Mouse (Mus musculus) myocyte (in vitro differentiated cells): ENCODE measurements around the gene Gm9833. TPM values are rescaled to one million over a fixed set of nuclear protein-coding genes. Genes with fewer than 3 reads are reported as not detected.

ENCODE experiments used
- H3K27me3 ChIP-seq: one replicate; pipeline ENCODE4 v1.6.1; 2011; ENCODE audit not compliant: control insufficient read depth, insufficient read depth, insufficient read length
- H3K36me3 ChIP-seq: one replicate; pipeline ENCODE4 v1.6.1; 2011; ENCODE audit not compliant: control insufficient read depth, insufficient read depth
- H3K4me2 ChIP-seq: one replicate; pipeline ENCODE4 v1.6.1; 2011; ENCODE audit warnings: low read depth, control low read depth
- H3K4me3 ChIP-seq: one replicate; pipeline ENCODE4 v1.5.1; 2011; ENCODE audit warnings: mild to moderate bottlenecking, control low read depth, moderate library complexity
- H3K79me2 ChIP-seq: one replicate; pipeline ENCODE4 v1.6.1; 2011; ENCODE audit not compliant: control insufficient read depth, insufficient read depth
- H3ac ChIP-seq: one replicate; pipeline ENCODE4 v1.6.1; 2011; ENCODE audit not compliant: control insufficient read depth, insufficient read length
- CEBPB ChIP-seq: IDR thresholded peaks from 2 replicates; pipeline ENCODE4 v1.6.1; 2011; ENCODE audit warnings: mild to moderate bottlenecking, moderate library complexity; ENCODE audit not compliant: poor library complexity, insufficient read depth, severe bottlenecking
- E2F4 ChIP-seq: IDR thresholded peaks from one replicate; pipeline ENCODE4 v1.6.1; 2011; ENCODE audit warnings: mild to moderate bottlenecking, control low read depth, moderate library complexity; ENCODE audit not compliant: insufficient read depth
- MAX ChIP-seq: IDR thresholded peaks from one replicate; pipeline ENCODE4 v1.6.1; 2011; ENCODE audit warnings: low read depth, mild to moderate bottlenecking, control low read depth
- MYOD1 ChIP-seq, 3 experiments: IDR thresholded peaks; one replicate each; pipeline ENCODE4 v1.6.1; 2011; ENCODE audit warnings: control low read depth in 2 of 3, low read depth in 2 of 3, mild to moderate bottlenecking in 2 of 3, moderate library complexity in 1 of 3; ENCODE audit not compliant: insufficient read length in 2 of 3, control insufficient read depth in 1 of 3
- MYOG ChIP-seq, 3 experiments: IDR thresholded peaks; one replicate each; pipeline ENCODE4 v1.6.1; 2011; ENCODE audit warnings: control low read depth in 2 of 3, low read depth in 2 of 3, mild to moderate bottlenecking in 2 of 3; ENCODE audit not compliant: insufficient read length in 2 of 3, control insufficient read depth in 1 of 3, insufficient read depth in 1 of 3
- POLR2A ChIP-seq: IDR thresholded peaks from one replicate; pipeline ENCODE4 v1.6.1; 2011; ENCODE audit warnings: low read depth, mild to moderate bottlenecking, control low read depth, moderate library complexity; ENCODE audit not compliant: insufficient read length
- POLR2AphosphoS2 ChIP-seq: IDR thresholded peaks from one replicate; pipeline ENCODE4 v1.6.1; 2011; ENCODE audit warnings: low read depth, control low read depth; ENCODE audit not compliant: insufficient read length
- REST ChIP-seq: IDR thresholded peaks from one replicate; pipeline ENCODE4 v1.6.1; 2011; ENCODE audit warnings: mild to moderate bottlenecking, control low read depth, moderate library complexity; ENCODE audit not compliant: insufficient read depth, insufficient read length
- SRF ChIP-seq: IDR thresholded peaks from one replicate; pipeline ENCODE4 v1.6.1; 2011; ENCODE audit warnings: low read depth; ENCODE audit not compliant: control insufficient read depth, insufficient read length
- TCF12 ChIP-seq: IDR thresholded peaks from one replicate; pipeline ENCODE4 v1.6.1; 2011; ENCODE audit warnings: mild to moderate bottlenecking, control low read depth; ENCODE audit not compliant: poor library complexity, insufficient read depth, severe bottlenecking
- TCF3 ChIP-seq: IDR thresholded peaks from one replicate; pipeline ENCODE4 v1.6.1; 2011; ENCODE audit warnings: low read depth, control low read depth; ENCODE audit not compliant: insufficient read length
- USF1 ChIP-seq: IDR thresholded peaks from one replicate; pipeline ENCODE4 v1.6.1; 2011; ENCODE audit warnings: low read depth, mild to moderate bottlenecking, control low read depth, moderate library complexity
- polyA plus RNA-seq: library from polyadenylated mRNA; unstranded; fragments of >200 nt; fragmentation: generic; extraction: Trizol; gene quantifications from one replicate; pipeline ENCODE4 v1.2.1, GENCODE M21; 2012; ENCODE audit warnings: missing spikeins

Gm9833 gene
- polyA plus RNA-seq, 1 experiment, result 5.0 TPM

GRCm38 (mm10) chr3:10121232-10121631 is 33.3 kb downstream of the Gm9833 start:
- no peak overlapping the region for H3K4me2 ChIP-seq
- H3K36me3 ChIP-seq, result no peaks in the 10 kb centered on the region
- H3K27me3 ChIP-seq, result no peaks in the 10 kb centered on the region
- no peak overlapping the region for H3K4me3 ChIP-seq
- TF ChIP-seq CEBPB, result peak; percentile 54; the same call in 1 of the 2 replicates
- TF ChIP-seq MAX, result no peak
- H3K79me2 ChIP-seq, result no peaks in the 10 kb centered on the region
- H3ac ChIP-seq, result no peak overlapping the region

- no peaks in the 10 kb centered on the region for H3K27me3 ChIP-seq
- no peak overlapping the region for H3ac ChIP-seq
- H3K4me3 ChIP-seq, result no peak overlapping the region
- no peaks in the 10 kb centered on the region for H3K36me3 ChIP-seq
- H3K4me2 ChIP-seq, result no peak overlapping the region
- no peaks in the 10 kb centered on the region for H3K79me2 ChIP-seq
- TF ChIP-seq CEBPB (no peak), E2F4 (no peak), MAX (no peak), REST (no peak), USF1 (no peak), TCF3 (no peak), SRF (no peak), TCF12 (no peak), POLR2A (no peak), POLR2AphosphoS2 (no peak), MYOG (IDR thresholded peaks at IDR 0.05; ENCODE audit: control insufficient read depth in 1 of 3, insufficient read depth in 1 of 3, insufficient read length in 2 of 3, low read depth in 2 of 3) (no peak)
Observed at GRCm38 (mm10) chr3:10121956-10122739, 34.2 kb downstream of the Gm9833 start.

GRCm38 (mm10) chr3:10123615-10124014 is 35.7 kb downstream of the Gm9833 start:
- Histone ChIP-seq H3K4me3 (no peak overlapping the region), H3K27me3 (no peaks in the 10 kb centered on the region), H3K36me3 (no peaks in the 10 kb centered on the region), H3K79me2 (no peaks in the 10 kb centered on the region), H3ac (no peak overlapping the region), H3K4me2 (no peak overlapping the region)
- TF ChIP-seq TCF12 (no peak), POLR2A (no peak), MYOD1 (IDR thresholded peaks at IDR 0.05; ENCODE audit: control insufficient read depth in 1 of 3, insufficient read length in 2 of 3, low read depth in 2 of 3) (no peak), MYOG (IDR thresholded peaks at IDR 0.05; ENCODE audit: control insufficient read depth in 1 of 3, insufficient read depth in 1 of 3, insufficient read length in 2 of 3, low read depth in 2 of 3) (no peak)

GRCm38 (mm10) chr3:10124071-10124470 is 36.2 kb downstream of the Gm9833 start:
- H3K79me2 ChIP-seq, result no peaks in the 10 kb centered on the region
- H3K27me3 ChIP-seq, result no peaks in the 10 kb centered on the region
- no peak overlapping the region for H3ac ChIP-seq
- no peak for TF ChIP-seq MYOG (IDR thresholded peaks at IDR 0.05; ENCODE audit: control insufficient read depth in 1 of 3, insufficient read depth in 1 of 3, insufficient read length in 2 of 3, low read depth in 2 of 3)
- TF ChIP-seq CEBPB, result no peak
- no peak for TF ChIP-seq MYOD1 (IDR thresholded peaks at IDR 0.05; ENCODE audit: control insufficient read depth in 1 of 3, insufficient read length in 2 of 3, low read depth in 2 of 3)
- TF ChIP-seq POLR2AphosphoS2, result no peak
- TF ChIP-seq SRF, result no peak
- no peak for TF ChIP-seq MAX
- no peak for TF ChIP-seq TCF12
- TF ChIP-seq REST, result no peak
- TF ChIP-seq POLR2A, result no peak
- TF ChIP-seq TCF3, result no peak
- TF ChIP-seq E2F4, result no peak
- TF ChIP-seq USF1, result no peak
- H3K4me2 ChIP-seq, result no peak overlapping the region
- H3K36me3 ChIP-seq, result no peaks in the 10 kb centered on the region
- H3K4me3 ChIP-seq, result no peak overlapping the region

- Histone ChIP-seq H3ac (no peak overlapping the region), H3K27me3 (no peaks in the 10 kb centered on the region), H3K36me3 (no peaks in the 10 kb centered on the region), H3K79me2 (no peaks in the 10 kb centered on the region), H3K4me2 (peak overlapping the region; percentile 49), H3K4me3 (no peak overlapping the region)
- no peak for TF ChIP-seq POLR2A
Observed at GRCm38 (mm10) chr3:10125301-10125700, 37.4 kb downstream of the Gm9833 start.
